Mouse (Mus musculus): ENCODE results near the gene Cacng6.

- TF ChIP-seq CTCF (conservative IDR thresholded peaks at IDR 0.05; ENCODE audit: low read length) = no peak
- TF ChIP-seq NANOG (IDR thresholded peaks at IDR 0.05; ENCODE audit: borderline replicate concordance, low read length) = no peak
These were observed 33.4 kb upstream of the Cacng6 start, which contains the start of gene Cacng8 for GRCm38 (mm10) chr7:3390413-3391080.

Data from E14TG2a.4 (cell line).